Mouse (Mus musculus): Measurements from ENCODE around the gene Bcl7c.
"Not testable (repeated sequence)": the region's sequence is repeated elsewhere in the genome, so short reads cannot be mapped to it uniquely, and the experiment has no call there.

Gene Bcl7c

DNA sequence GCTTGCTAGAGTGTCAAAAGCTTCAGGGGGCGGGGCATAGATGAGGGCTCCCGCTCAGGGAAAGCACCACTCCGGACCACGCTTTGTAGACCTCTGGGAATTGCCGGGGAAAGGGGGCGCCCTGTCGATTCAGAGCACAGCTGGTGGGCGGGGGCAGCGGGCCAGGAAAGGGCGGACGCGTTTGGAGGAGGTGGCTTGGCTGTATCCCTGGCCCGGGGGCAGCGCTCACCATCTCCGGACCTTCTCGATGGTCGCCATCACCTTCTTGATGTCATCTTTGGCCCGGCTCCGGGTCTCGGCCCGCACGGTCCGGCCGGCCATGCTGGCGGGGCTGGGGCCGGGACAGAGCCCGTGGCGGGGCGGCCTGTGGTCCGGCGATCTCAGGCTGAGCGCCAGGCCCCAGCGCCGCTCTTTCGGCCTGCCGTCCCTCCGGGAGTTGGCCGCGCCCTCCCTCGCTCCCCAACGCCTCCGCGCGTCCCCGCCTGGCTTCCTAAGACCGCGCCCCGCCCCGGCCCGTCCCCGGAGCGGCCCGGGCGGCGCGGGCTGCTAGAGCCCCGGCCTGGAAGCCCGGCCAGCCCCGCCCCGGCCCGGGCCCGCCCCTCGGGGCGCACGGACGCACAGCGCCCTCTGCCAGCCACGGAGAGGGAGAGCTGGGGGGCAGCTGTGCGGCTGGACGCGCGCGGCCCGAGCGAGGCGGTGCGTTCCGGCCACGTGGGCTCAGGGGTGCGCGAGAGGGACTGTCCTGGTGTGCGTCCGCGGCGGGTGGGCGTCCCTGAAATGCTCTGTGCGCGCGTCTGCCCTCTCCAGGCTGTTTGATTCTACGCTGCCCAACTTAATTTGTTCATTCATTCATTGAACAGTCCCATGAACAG lies at the start of gene Bcl7c:
Bcl7c (minus strand) TSS at position 727 of the 872 bp plus-strand sequence.
- DNase-seq (ENCODE audit: low spot score): peak; percentile 69

DNA sequence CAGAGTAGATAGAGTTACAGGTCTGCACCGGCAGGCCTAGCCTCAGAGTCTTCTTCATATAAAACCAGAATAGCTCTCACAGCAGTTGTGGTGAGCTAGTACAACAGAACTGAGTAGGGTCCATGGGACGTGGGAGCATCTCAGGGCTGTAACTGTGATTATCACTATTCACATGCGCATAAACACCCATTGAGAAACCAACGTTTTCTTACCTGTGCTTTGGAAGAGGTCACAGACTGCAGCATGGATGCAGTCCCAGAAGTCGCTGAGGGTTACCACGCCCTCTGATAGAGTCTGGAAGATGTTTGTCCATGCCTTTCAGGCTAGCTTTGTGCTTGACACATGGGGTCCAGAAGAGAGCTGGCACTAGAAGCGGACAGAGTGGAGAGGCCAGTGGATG lies 45.0 kb upstream of the Bcl7c start:
- DNase-seq (ENCODE audit: low spot score): no peak

DNA sequence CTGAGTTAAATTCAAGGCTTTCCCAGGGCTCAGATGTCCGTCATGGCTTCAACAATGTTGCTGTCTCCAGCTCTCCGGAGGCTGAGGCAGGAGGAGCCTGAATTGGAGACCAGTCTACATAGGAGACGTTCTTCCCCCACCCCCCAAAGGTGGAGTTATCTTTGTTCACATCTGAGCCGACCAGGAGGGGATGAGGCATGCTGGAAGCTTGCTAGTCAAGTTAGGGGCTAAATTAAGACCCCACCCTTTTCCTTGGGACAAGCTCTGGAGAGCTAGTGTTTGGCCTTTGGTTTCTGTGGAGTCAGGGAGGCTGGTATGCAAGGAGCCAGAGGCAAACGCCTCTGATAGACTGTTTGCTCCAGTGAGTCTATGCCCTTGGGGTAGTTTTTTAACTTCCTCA lies 44.4 kb upstream of the Bcl7c start:
- DNase-seq (ENCODE audit: low spot score): no peak

DNA sequence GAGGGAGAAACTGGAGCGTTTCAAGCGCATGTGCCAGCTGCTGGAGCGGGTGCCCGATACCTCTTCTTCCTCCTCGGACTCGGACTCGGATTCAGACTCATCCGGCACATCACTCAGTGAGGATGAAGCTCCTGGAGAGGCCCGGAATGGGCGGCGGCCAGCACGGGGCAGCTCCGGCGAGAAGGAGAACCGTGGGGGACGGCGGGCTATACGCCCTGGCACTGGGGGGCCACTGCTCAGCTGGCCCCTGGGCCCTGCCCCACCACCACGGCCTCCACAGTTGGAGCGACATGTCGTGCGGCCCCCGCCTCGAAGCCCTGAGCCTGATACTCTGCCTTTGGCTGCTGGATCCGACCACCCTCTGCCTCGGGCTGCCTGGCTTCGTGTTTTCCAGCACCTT lies 43.3 kb upstream of the Bcl7c start:
- DNase-seq (ENCODE audit: low spot score): no peak

DNA sequence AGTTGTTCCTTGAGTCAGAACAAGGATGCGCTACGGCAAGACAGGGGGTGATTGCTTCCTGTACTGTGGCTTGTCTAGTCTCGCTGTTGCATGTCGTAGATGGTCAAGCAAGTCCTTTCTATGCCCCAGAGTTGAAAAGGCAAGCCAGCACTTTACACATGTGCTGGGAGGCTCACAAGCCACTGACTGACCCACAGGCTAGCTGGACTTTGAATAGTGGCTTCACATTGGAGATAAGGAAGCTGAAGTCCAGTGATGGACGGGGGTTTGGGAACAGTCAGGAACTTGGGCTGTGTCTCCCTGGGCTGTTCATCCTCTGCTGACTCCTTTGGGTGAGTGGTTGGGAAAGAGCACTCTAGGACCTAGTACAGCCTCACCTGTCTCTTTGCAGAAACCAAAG lies 42.9 kb upstream of the Bcl7c start:
- no peak for DNase-seq (ENCODE audit: low spot score)

DNA sequence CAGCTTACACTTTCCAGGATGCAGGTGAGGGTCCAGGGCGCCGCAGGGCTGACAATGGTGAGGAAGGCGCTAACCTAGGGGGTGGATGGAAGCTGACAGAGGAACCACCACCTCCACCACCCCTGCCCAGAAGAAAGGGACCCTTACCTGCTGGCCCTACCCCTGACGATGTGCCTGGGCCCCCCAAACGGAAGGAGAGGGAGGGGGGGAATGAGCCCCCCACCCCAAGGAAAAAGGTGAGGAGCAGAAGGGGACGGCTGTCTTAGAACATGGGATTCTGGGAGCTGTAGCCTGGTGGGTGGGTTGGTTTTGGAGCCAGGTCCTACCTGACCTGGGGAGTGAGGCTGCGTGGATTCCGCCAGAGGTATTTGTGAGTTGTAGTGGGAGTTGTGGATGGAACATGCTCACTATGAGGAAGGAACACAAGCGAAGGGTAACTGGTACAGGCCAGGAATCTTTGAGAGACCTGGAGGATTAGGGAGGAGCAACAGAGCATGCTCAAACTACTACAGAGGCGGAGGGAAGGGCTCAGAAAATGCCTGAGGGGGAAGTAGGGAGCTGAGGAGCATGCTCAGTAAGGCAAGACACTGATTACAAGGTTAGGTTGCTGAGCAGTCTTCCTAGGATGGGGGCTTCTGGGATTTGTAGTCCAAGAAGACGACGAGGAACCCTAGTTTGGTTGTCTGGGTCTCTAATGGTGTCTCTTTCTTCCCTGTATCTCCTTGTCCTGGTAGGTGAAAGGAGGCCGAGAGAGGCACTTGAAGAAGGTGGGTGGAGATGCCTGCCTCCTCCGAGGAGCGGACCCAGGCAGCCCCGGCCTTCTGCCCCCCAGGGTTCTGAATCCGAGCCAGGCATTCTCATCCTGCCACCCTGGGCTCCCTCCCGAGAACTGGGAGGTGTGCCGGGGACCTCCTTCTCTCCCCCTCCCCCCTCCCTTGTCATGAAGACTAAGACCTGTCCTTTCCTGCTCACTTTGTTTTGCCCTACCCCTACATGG lies 41.7 kb upstream of the Bcl7c start:
- DNase-seq (ENCODE audit: low spot score): no peak

DNA sequence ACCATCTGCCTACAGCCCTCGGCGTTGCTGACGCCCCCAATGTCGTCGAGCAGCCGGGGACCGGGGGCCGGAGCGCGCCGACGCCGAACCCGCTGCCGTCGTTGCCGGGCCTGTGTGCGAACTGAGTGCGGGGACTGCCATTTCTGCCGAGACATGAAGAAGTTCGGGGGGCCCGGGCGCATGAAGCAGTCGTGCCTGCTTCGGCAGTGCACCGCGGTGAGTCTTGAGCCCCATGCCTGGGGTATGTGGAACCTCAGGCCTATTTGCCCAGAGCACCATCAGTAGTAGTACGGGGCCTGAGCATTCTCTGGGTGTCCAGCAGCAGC lies 39.5 kb upstream of the Bcl7c start:
- DNase-seq (ENCODE audit: low spot score): no peak

DNA sequence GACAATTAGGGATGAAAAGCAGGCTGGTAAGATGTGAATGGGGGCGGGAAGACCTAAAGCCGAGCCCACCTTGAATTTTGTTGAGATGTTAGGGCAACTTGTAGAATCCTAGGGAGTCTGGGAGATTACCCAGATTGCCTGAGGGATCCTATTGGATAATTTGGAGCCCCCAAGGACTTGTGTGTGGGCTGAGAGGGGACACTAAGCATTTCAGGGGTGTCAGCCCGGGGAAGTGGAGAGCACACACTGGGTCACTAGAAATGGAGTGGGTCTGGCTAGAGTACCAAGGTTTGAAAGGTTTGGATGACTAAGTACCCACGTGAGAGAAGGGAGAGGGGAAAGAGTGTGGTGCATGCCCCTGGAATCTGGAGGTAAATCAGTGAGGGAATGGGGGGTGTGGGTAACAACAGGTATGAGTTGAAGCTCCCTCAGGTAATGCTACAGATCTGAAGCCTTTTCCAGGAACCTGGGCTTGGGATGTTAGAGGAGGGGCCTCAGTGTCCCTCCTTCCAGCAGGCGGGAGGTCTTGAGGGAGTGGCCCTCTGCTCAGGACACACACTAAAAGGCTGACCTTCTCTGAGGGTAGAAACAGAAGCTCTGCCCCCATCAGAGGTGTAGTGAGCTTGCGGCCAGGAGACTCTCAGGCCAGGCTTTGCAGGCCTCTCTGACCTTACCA lies 39.0 kb upstream of the Bcl7c start:
- no peak for DNase-seq (ENCODE audit: low spot score)

DNA sequence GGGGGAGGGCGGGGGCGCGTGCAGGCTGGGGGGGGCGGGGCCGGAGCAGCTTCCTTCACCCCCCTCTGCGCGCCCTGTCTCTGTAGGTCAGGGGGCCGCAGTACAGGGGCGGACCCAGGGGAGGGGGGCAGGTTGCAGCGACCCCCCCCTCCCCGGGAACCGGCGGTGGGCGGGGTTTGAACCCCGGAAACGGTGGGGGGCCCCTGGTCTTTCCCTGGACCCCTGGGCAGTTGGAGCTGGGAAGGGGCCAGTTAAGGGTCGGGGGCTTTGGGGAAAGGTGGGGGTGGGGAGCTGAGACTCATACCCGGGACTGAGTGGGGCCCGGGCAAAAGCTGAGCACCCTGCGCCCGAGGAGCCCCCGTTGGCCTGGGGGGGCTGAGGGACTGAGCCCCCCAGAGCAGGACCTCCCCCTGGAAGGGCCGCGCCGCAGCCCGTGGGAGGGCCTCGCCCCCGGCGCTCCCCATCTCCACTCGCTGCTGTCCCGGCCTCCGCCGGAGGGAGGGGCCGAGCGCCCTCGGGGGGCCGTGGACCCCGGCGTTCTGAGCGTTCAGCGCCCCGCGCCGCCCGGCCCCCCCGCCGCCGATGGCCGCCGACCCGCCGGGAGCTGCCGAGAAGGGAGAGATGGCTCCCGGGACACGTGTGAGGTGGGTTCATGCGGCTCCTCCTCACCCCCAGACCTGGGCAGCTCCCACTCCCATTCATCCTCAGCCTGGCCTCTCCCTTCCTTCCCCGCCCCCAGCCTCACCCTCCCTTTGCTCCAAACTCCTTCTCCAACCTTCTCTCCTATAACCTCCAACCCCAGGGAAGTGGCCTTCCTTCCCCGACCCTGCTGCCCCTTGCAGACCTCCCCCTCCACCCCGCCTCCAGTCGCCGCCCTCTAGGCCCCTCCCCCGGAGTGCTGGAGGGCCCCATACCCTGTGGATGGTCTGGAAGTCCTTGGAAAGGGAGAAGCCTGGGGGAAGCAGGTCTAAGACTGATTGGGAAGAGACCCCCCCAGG lies 38.1 kb upstream of the Bcl7c start:
- no peak for DNase-seq (ENCODE audit: low spot score)

DNA sequence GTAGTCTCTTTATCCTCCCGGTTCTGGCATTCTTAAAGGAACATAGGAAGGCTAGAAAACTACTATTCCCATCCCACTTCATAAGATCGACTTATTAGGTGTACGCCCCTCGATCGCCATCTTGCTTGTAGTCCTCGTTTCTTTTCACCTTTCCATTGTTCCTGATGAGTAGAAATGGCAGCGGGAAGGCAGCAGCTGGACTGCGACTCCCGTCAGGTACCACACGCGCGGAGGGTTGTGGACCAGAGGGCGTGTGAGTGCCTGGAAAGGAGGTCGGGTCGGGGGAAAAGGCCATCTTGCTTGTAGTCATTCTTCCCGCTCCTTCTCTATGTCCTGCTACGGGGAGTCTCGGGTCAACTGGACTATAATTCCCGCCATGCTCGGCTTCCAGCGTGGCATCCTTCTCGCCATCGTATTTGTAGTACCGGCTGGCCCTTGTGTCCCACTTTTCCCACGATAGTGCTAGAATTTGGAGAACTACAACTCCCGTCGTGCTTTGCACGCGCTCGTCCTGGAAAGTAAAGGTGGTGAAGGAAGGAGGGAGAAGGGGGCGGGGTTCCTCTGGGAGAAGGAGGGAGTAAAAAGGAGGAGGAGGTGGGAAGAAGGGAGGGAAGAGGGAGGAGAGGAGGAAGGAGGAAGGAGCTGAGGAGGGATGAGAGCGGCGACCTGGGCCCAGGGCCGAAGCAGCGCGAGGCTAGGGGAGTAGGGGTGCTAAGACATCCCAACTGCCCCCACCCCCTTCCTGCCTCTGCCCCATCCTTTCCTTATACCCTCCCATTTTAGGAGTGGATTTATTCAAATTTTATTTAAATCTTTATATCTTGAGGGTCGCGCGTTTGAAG lies 37.1 kb upstream of the Bcl7c start:
- DNase-seq (ENCODE audit: low spot score): peak; percentile 73

DNA sequence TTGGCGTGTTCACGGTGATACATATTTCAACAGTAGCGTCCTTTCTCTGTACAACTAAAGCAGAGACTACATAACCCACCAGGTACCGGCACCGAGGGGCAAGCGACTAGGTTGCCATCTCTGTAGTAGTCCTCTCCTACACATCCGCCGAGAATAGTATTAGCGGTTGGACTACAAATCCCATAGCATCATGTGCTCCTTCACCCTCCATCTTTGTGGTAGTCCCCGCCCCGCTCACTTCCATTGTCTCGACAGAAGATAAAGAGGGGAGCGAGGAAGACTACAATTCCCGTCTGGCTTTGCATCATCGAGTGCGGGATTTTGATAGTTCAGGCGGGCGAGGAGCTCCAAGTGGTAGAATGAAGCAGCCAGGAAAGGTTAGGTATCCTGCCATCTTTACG lies 36.5 kb upstream of the Bcl7c start:
- DNase-seq (ENCODE audit: low spot score): peak; percentile 92

DNA sequence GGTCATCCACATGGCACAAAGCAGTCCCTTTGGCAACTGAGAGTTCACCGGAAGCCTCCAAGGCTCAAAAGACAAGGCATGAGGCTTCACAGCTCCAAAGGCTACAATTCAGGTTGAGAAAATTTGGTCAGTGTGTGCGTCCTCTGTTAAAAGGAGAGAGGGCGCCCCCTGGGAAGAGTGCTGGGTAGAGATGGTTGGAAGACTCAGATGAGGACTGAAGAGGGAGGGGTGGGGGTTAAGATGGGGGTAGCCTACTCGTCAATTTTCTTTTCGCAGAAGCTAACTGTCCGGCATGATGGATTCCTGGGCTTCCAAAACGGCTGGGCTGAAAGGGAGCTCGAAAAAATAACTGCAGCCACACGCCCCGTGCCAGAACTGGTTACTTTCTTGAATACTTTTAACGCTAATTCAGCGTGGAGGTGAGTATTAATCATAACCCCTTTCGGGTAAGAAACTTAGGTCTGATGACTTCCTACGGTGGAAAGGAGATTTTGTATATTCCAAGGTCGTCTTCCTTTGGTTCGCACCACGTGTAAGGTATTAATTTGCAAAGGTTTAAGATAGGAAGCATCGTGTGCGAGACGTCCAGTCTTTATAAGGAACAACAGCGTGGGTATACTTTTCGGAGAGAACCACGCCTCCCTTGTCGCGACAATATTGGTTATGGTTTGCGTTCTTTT lies 35.8 kb upstream of the Bcl7c start, which contains the start of gene Fbxl19:
Fbxl19 (plus strand) TSS at position 178 of the 680 bp plus-strand sequence.
- DNase-seq (ENCODE audit: low spot score): peak; percentile 59

DNA sequence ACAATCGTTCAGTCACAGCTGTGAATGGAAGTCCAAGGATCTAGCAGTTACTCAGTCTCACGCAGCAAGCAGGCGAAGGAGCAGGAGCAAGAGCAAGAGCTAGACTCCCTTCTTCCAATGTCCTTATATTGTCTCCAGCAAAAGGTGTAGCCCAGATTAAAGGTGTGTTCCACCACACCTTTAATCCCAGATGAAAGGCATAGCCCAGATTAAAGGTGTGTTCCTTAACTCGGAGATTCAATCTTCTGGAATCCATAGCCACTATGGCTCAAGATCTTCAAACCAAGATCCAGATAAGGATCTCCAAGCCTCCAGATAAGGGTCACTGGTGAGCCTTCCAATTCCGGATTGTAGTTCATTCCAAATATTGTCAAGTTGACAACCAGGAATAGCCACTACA lies 23.3 kb upstream of the Bcl7c start, which contains the start of gene Ctf2:
Ctf2 (minus strand) TSS at position 101 of the 400 bp plus-strand sequence.
- not testable (repeated sequence) for DNase-seq (ENCODE audit: low spot score)

DNA sequence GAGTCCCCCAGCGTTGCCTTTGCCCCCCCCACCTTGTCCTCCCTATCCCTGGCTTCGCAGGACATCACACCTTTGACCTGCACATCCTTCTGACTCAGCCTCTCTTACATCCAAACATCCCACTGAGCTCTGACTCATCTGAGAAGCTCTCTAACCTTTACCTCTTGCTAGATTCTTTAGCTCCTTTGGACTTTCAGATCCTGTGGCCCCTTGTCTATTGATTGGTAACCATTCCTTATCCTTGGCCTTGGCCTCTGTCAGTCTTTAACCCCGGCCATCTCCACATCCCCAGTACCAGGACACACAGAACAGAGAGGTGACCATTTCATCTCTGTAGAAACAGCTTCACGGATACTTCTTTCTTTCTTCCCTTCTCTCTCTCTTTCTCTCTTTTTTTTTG lies 21.4 kb upstream of the Bcl7c start:
- no peak for DNase-seq (ENCODE audit: low spot score)

DNA sequence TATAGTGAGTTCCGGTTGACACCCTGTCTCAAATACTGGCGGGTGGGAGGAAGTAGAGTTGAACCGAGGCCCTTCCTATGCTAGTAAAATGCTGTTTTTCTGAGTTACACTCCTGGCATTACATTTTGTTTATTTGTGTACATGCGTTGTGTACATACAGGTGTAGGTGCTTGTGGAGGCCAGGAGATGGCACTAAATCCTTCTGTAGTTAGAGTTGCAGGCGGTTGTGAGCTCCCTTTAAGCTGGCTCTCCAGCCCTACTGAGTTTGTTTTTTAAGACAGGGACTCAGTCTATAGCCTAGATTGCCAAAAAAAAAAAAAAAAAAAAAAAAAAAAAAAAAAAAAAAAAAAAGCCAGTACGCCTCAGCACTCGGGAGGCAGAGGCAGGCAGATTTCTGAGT lies 19.2 kb upstream of the Bcl7c start:
- DNase-seq (ENCODE audit: low spot score): no peak

DNA sequence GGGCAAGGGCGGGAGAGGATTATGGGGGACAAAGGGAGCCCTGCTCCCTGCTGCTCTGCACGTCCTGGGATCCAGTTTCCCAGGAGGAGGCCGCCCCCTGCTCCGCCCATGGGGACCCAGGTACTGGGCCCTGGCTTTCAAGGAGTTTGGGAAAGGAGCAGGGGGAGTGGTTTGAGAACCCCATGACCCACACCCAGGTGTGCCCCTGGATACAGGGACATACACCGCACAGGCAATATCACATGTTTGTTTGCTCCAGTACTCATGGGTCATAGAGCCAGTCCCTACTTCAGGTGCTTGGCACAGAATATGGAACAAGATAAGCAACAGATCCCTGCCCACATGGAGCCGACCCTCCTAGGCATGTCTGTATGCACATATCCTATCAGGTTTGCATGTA lies 17.2 kb upstream of the Bcl7c start:
- DNase-seq (ENCODE audit: low spot score): no peak

DNA sequence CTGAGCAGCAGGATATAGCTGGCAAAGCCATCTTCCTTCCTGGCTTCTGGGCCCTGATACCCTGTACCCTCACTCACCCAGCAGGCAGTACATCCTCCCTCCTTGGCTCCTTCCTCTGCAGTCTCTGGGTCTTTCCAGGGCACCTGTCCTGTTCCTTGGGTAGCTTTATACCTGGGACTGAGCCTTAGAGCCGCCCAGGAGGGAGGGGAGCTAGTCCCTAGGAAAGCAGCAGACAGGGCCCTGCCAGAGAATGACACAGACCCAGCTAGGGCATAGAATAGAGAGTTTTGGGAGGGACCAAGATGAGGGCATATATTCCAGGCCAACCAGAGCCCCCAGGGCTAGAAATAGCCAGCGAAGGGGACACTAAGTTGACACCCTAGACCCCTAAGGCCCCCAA lies 16.8 kb upstream of the Bcl7c start:
- no peak for DNase-seq (ENCODE audit: low spot score)

DNA sequence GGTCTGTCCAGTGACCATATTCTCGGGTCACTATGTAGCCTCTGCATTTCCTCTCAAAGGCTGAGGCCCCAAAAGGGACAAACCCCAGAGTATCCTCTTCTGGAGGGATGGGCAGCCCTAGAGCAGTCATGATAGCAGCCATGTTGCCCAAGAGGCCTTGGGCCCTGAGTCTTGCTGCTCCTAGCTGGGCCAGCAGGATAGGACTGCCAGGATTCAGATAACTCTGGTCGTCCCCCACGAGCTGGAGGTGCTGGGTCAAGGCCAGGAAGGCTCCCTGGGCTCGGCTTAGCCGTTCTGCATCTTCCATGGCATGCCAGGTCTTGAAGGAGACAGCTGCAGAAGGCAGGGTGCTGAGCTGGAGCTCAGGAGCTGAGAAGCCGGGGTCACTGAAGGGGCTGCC lies 10.5 kb upstream of the Bcl7c start:
- no peak for DNase-seq (ENCODE audit: low spot score)

DNA sequence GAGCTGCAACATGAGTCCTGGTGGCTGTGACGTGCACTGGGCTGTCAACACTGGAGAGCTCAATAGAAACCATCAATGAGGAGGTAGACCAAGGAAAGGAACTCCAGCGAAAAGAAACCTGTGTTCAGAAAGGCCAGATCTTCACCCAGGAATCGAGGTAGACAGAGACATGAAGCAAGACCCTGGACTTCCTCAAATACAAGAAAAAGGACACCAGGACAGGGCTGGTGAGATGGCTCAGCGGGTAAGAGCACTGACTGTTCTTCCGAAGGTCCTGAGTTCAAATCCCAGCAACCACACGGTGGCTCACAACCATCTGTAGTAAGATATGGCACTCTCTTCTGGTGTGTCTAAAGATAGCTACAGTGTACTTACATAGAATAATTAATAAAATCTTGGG lies 9.6 kb upstream of the Bcl7c start:
- DNase-seq (ENCODE audit: low spot score): no peak

DNA sequence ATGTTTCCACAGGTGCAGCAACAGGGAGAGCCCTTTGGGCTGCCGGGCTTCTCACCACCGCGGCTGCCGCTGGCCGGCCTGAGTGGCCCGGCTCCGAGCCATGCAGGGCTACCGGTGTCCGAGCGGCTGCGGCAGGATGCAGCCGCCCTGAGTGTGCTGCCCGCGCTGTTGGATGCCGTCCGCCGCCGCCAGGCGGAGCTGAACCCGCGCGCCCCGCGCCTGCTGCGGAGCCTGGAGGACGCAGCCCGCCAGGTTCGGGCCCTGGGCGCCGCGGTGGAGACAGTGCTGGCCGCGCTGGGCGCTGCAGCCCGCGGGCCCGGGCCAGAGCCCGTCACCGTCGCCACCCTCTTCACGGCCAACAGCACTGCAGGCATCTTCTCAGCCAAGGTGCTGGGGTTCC lies 8.3 kb upstream of the Bcl7c start:
- DNase-seq (ENCODE audit: low spot score): peak; percentile 41

Measured in T-cell, adult 2 months (primary cell).